Mouse (Mus musculus) stomach, embryonic 15.5 days (tissue): ENCODE measurements at regions not wholly inside any gene's neighbourhood (a gene's known extent, or its start where the extent isn't known, plus 50 kb on each side); places are given as distances from the start of the nearest gene placed in this dataset.
A peak's percentile ranks its signal among the peaks of the same experiment; 100 is the strongest.

ENCODE experiments used
- ATAC-seq: fragments of 200-750 bp; cut with Nextera tagmentation; 2 replicates; pipeline ENCODE4 v1.8.0; 2017; ENCODE audit warnings: low read depth, moderate number of reproducible peaks, moderate TSS enrichment; ENCODE audit not compliant: insufficient read depth, low FRiP score
- H3K27ac ChIP-seq: fragments of 300-500 bp; sonication (generic); 2 replicates; pipeline ENCODE4 v1.5.1; 2015; ENCODE audit warnings: mild to moderate bottlenecking, inconsistent platforms
- H3K27me3 ChIP-seq: fragments of 300-500 bp; sonication (generic); replicated peaks from 2 replicates; pipeline ENCODE4 v1.6.1; 2015; ENCODE audit warnings: inconsistent platforms
- H3K36me3 ChIP-seq: fragments of 300-500 bp; sonication (generic); 2 replicates; pipeline ENCODE4 v1.6.1; 2015; ENCODE audit warnings: inconsistent platforms
- H3K4me1 ChIP-seq: fragments of 300-500 bp; sonication (generic); 2 replicates; pipeline ENCODE4 v1.6.1; 2015; ENCODE audit warnings: inconsistent platforms
- H3K4me2 ChIP-seq: fragments of 300-500 bp; sonication (generic); 2 replicates; pipeline ENCODE4 v1.6.1; 2015; ENCODE audit warnings: mild to moderate bottlenecking, inconsistent platforms
- H3K4me3 ChIP-seq: fragments of 300-500 bp; sonication (generic); replicated peaks from 2 replicates; pipeline ENCODE4 v1.5.1; 2015; ENCODE audit warnings: inconsistent platforms
- H3K9ac ChIP-seq: fragments of 300-500 bp; sonication (generic); 2 replicates; pipeline ENCODE4 v1.6.1; 2015; ENCODE audit warnings: inconsistent platforms
- H3K9me3 ChIP-seq: fragments of 300-500 bp; sonication (generic); 2 replicates; pipeline ENCODE4 v1.6.1; 2016; ENCODE audit warnings: inconsistent platforms
- WGBS: fragments of 180-500 bp; shearing (Covaris S2); methylation state at CpG from one replicate; pipeline ENCODE4 v1.1.7; 2015; 5-methylcytosine and 5-hydroxymethylcytosine counted together

DNA sequence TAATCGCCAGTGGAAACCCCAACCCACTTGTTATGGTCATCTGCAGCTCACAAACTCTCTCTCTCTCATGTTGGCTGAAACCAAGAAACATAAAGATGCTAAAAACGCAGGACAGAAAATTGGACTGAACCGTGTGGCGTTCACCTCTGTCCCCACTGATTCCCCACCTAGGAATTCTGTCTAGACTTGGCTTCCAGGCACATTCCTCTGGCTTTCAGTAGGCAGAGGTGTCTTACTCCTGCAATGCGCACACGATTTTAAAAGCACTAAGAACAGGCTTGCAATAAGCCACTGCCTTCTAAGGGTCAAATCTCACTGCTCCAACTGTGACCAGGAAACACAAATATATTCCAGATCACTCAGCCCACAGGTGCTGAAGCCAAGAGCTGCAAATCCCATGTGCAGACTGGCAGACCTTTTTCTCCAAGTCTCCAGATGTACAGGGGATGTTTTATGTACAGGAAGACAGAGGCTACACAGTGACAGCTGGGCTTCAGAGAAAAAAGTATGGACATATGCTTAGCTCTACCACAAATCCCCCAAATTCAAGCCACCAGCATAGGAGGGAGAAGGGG, 758.3 kb downstream of the Inhba start:
- Histone ChIP-seq H3K36me3 (no peaks in the 10 kb centered on the region), H3K27me3 (no peaks in the 10 kb centered on the region), H3K27ac (no peak overlapping the region), H3K4me3 (no peak overlapping the region), H3K9me3 (no peaks in the 10 kb centered on the region), H3K4me2 (no peak overlapping the region), H3K4me1 (no peaks in the 10 kb centered on the region), H3K9ac (no peak overlapping the region)
- ATAC-seq = no peak
- WGBS = 56% methylated on average over 6 of the region's 6 CpGs

DNA sequence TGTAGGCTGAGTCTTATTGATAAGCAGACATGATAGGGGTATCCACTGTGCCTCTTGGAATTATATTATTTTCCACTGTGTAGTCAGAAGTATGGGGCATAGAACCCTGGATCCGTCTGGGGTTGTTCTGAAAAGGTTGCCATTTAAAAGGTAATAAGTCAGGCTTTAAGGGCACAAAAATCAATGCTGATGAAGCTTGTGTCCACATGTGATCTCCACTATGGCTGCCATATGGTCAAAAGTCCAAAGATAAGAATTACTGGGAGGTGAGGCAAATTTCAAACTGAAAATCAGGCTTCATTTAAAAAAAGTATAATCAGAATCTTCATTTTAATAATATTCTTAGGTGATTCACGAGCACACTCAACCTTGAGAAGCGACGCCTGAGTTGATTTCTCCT, 760.2 kb downstream of the Inhba start:
- Histone ChIP-seq H3K4me2 (no peak overlapping the region), H3K9ac (no peak overlapping the region), H3K9me3 (no peaks in the 10 kb centered on the region), H3K4me1 (no peaks in the 10 kb centered on the region), H3K27me3 (no peaks in the 10 kb centered on the region), H3K4me3 (no peak overlapping the region), H3K27ac (no peak overlapping the region), H3K36me3 (no peaks in the 10 kb centered on the region)
- WGBS = 90% methylated on average over 4 of the region's 4 CpGs
- no peak for ATAC-seq

DNA sequence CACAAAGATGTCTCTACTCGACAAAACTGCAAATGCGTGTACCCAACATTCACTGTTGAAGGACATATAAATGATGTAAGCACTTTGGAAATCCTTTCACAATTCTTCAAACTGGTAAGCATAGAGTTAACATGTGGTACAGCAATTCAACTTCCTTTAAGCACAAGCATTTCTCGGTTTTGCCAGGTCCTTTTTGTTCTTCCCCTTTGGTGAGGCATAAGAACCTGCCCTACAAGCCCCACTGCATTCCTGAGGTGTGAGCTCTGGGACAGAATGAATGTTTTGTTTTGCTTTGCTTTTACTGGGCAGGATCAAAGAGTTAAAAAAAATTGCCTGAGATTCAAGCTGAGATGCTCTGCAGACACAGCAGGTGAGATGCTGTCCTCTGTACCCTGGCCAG, 793.9 kb downstream of the Inhba start:
- WGBS = 47% methylated on average over 3 of the region's 3 CpGs
- H3K9ac ChIP-seq = no peak overlapping the region
- H3K27me3 ChIP-seq = no peaks in the 10 kb centered on the region
- no peaks in the 10 kb centered on the region for H3K9me3 ChIP-seq
- H3K4me1 ChIP-seq = no peaks in the 10 kb centered on the region
- no peak overlapping the region for H3K4me2 ChIP-seq
- no peak overlapping the region for H3K27ac ChIP-seq
- H3K36me3 ChIP-seq = no peaks in the 10 kb centered on the region
- peak; percentile 53; the same call in 1 of the 2 replicates for ATAC-seq
- H3K4me3 ChIP-seq = no peak overlapping the region
